Mouse (Mus musculus) CH12.LX (cell line): ENCODE measurements at regions not wholly inside any gene's neighbourhood (a gene's known extent, or its start where the extent isn't known, plus 50 kb on each side); places are given as distances from the start of the nearest gene placed in this dataset.

Source experiments
- DNase-seq: peaks from one replicate; pipeline ENCODE4 v3.0.0-alpha.2; 2013; ENCODE audit errors: extremely low read depth
- H3K27ac ChIP-seq: 2 replicates; pipeline ENCODE4 v1.5.1; 2012; ENCODE audit warnings: low read depth, mild to moderate bottlenecking, control low read depth, moderate library complexity; ENCODE audit not compliant: insufficient read depth
- H3K27me3 ChIP-seq: replicated peaks from 2 replicates; pipeline ENCODE3; 2012; ENCODE audit warnings: inconsistent platforms
- H3K36me3 ChIP-seq, 2 experiments: replicated peaks in 1 of 2; 2 replicates each; pipeline versions ENCODE3 to v1.6.1; 2012; ENCODE audit warnings: inconsistent platforms in 1 of 2, low read length in 1 of 2, mild to moderate bottlenecking in 1 of 2, mixed read lengths in 1 of 2, moderate library complexity in 1 of 2; ENCODE audit not compliant: control insufficient read depth in 1 of 2, insufficient read depth in 1 of 2
- H3K4me1 ChIP-seq, 2 experiments: 2 replicates each; pipeline ENCODE4 v1.6.1; 2012; ENCODE audit warnings: inconsistent platforms in 1 of 2, moderate library complexity in 1 of 2; ENCODE audit not compliant: insufficient read depth in 2 of 2, control insufficient read depth in 1 of 2
- H3K4me2 ChIP-seq: 2 replicates; pipeline ENCODE4 v1.6.1; 2012; ENCODE audit warnings: low read depth, mild to moderate bottlenecking, control low read depth; ENCODE audit not compliant: poor library complexity, insufficient read depth, severe bottlenecking
- H3K4me3 ChIP-seq, 3 experiments: fragments of 150-350 bp in 1 of 3; sonication (generic) in 1 of 3; replicated peaks in 1 of 3; 2 replicates each; pipeline versions ENCODE3 to v1.5.1; 2011 to 2012; ENCODE audit warnings: low read depth in 2 of 3, low read length in 2 of 3, mild to moderate bottlenecking in 2 of 3, moderate library complexity in 2 of 3, control low read depth in 1 of 3, improper control_type of control experiment in 1 of 3, inconsistent platforms in 1 of 3, mixed read lengths in 1 of 3; ENCODE audit not compliant: poor library complexity in 1 of 3
- H3K79me2 ChIP-seq: replicated peaks from 2 replicates; pipeline ENCODE4 v1.6.1; 2012; ENCODE audit warnings: mild to moderate bottlenecking, moderate library complexity; ENCODE audit not compliant: control insufficient read depth, poor library complexity, insufficient read depth, severe bottlenecking; ENCODE audit errors: extremely low read depth
- H3K9ac ChIP-seq: 2 replicates; pipeline ENCODE4 v1.6.1; 2012; ENCODE audit warnings: low read depth, mild to moderate bottlenecking, control low read depth, moderate library complexity; ENCODE audit not compliant: insufficient read depth
- H3K9me3 ChIP-seq: replicated peaks from 2 replicates; pipeline ENCODE3; 2012; ENCODE audit warnings: low read length, inconsistent platforms, mixed read lengths
- BHLHE40 ChIP-seq: IDR thresholded peaks from 2 replicates; pipeline ENCODE4 v1.6.1; 2011; ENCODE audit warnings: mild to moderate bottlenecking, low read depth, low read length, improper control_type of control experiment
- CHD1 ChIP-seq: IDR thresholded peaks from 2 replicates; pipeline ENCODE4 v1.6.1; 2012; ENCODE audit warnings: low read depth, low read length, improper control_type of control experiment, inconsistent platforms
- CTCF ChIP-seq, 2 experiments: IDR thresholded peaks in 1 of 2; conservative IDR thresholded peaks in 1 of 2; 2 replicates each; pipeline ENCODE4 v1.5.1; 2011 to 2012; ENCODE audit warnings: low read depth in 2 of 2, low read length in 2 of 2, improper control_type of control experiment in 1 of 2, inconsistent platforms in 1 of 2, mild to moderate bottlenecking in 1 of 2, moderate library complexity in 1 of 2
- EP300 ChIP-seq: IDR thresholded peaks from 2 replicates; pipeline ENCODE4 v1.6.1; 2011; ENCODE audit warnings: low read length, improper control_type of control experiment
- ETS1 ChIP-seq: conservative IDR thresholded peaks from 2 replicates; pipeline ENCODE4 v1.6.1; 2012; ENCODE audit warnings: low read depth, mild to moderate bottlenecking, inconsistent platforms, low read length, improper control_type of control experiment, moderate library complexity
- GABPA ChIP-seq: IDR thresholded peaks from 2 replicates; pipeline ENCODE4 v1.6.1; 2012; ENCODE audit warnings: low read depth, low read length, improper control_type of control experiment, inconsistent platforms; ENCODE audit not compliant: insufficient replicate concordance
- IRF4 ChIP-seq: IDR thresholded peaks from 2 replicates; pipeline ENCODE4 v1.6.1; 2014; ENCODE audit warnings: low read depth, mild to moderate bottlenecking, inconsistent platforms, low read length, improper control_type of control experiment
- JUND ChIP-seq: conservative IDR thresholded peaks from 2 replicates; pipeline ENCODE4 v1.6.1; 2011; ENCODE audit warnings: low read depth, low read length, improper control_type of control experiment
- KAT2A ChIP-seq: IDR thresholded peaks from 2 replicates; pipeline ENCODE4 v1.6.1; 2012; ENCODE audit warnings: low read length, improper control_type of control experiment, inconsistent platforms; ENCODE audit not compliant: insufficient replicate concordance
- MAFK ChIP-seq: IDR thresholded peaks from 2 replicates; pipeline ENCODE4 v1.6.1; 2011; ENCODE audit warnings: low read length, improper control_type of control experiment; ENCODE audit not compliant: insufficient replicate concordance
- MAX ChIP-seq: IDR thresholded peaks from 2 replicates; pipeline ENCODE4 v1.6.1; 2011; ENCODE audit warnings: low read length, improper control_type of control experiment
- MAZ ChIP-seq: IDR thresholded peaks from 2 replicates; pipeline ENCODE4 v1.6.1; 2012; ENCODE audit warnings: low read depth, mild to moderate bottlenecking, inconsistent platforms, low read length, improper control_type of control experiment, moderate library complexity
- MXI1 ChIP-seq: IDR thresholded peaks from 2 replicates; pipeline ENCODE4 v1.6.1; 2011; ENCODE audit warnings: mild to moderate bottlenecking, low read depth, low read length, improper control_type of control experiment
- MYC ChIP-seq: IDR thresholded peaks from 2 replicates; pipeline ENCODE4 v1.6.1; 2011; ENCODE audit warnings: low read depth, mild to moderate bottlenecking, improper control_type of control experiment, low read length
- NELFE ChIP-seq: IDR thresholded peaks from 2 replicates; pipeline ENCODE4 v1.6.1; 2011; ENCODE audit warnings: low read depth, low read length, improper control_type of control experiment
- PAX5 ChIP-seq: IDR thresholded peaks from 2 replicates; pipeline ENCODE4 v1.6.1; 2012; ENCODE audit warnings: low read length, inconsistent platforms, mixed read lengths
- RCOR1 ChIP-seq: conservative IDR thresholded peaks from 2 replicates; pipeline ENCODE4 v1.6.1; 2012; ENCODE audit warnings: low read depth, mild to moderate bottlenecking, inconsistent platforms, low read length, improper control_type of control experiment
- SIN3A ChIP-seq: IDR thresholded peaks from 2 replicates; pipeline ENCODE4 v1.6.1; 2012; ENCODE audit warnings: low read length, improper control_type of control experiment, inconsistent platforms
- TBP ChIP-seq: conservative IDR thresholded peaks from 2 replicates; pipeline ENCODE4 v1.6.1; 2011; ENCODE audit warnings: low read depth, low read length, improper control_type of control experiment
- TCF12 ChIP-seq: IDR thresholded peaks from 2 replicates; pipeline ENCODE4 v1.6.1; 2014; ENCODE audit warnings: low read depth, mild to moderate bottlenecking, inconsistent platforms, low read length, improper control_type of control experiment
- UBTF ChIP-seq: IDR thresholded peaks from 2 replicates; pipeline ENCODE4 v1.6.1; 2012; ENCODE audit warnings: low read depth, mild to moderate bottlenecking, inconsistent platforms, low read length, improper control_type of control experiment, moderate library complexity
- USF2 ChIP-seq: conservative IDR thresholded peaks from 2 replicates; pipeline ENCODE4 v1.6.1; 2011; ENCODE audit warnings: low read depth, low read length, improper control_type of control experiment
- ZKSCAN1 ChIP-seq: IDR thresholded peaks from 2 replicates; pipeline ENCODE4 v1.6.1; 2012; ENCODE audit warnings: low read depth, inconsistent platforms, low read length, improper control_type of control experiment, borderline replicate concordance
- ZMIZ1 ChIP-seq: IDR thresholded peaks from 2 replicates; pipeline ENCODE4 v1.6.1; 2012; ENCODE audit warnings: low read depth, mild to moderate bottlenecking, inconsistent platforms, low read length, improper control_type of control experiment
- ZNF384 ChIP-seq: IDR thresholded peaks from 2 replicates; pipeline ENCODE4 v1.6.1; 2012; ENCODE audit warnings: low read depth, low read length, improper control_type of control experiment, inconsistent platforms
- dilution Hi-C: fragments of 300-500 bp; cut with MboI; formaldehyde crosslinking; loops from 2 replicates; pipeline ENCODE4 v1.14.3; 2020; ENCODE audit warnings: low sequenced_read_pairs; ENCODE audit not compliant: extremely low pct_unique_long_range_greater_than_20kb, extremely low pct_ligation_motif_present
- in situ Hi-C: fragments of 300-500 bp; cut with MboI; formaldehyde crosslinking; loops from 3 replicates; pipeline ENCODE4 v1.14.3; 2019; ENCODE audit warnings: low sequenced_read_pairs, low pct_ligation_motif_present, low pct_unique_long_range_greater_than_20kb, mixed read lengths

- no peak for DNase-seq
- Histone ChIP-seq H3K79me2 (no peaks in the 10 kb centered on the region), H3K4me1 (no peaks in the 10 kb centered on the region), H3K9ac (no peak overlapping the region), H3K27ac (no peak overlapping the region), H3K27me3 (no peaks in the 10 kb centered on the region), H3K4me2 (no peak overlapping the region), H3K4me3 (no peak overlapping the region), H3K9me3 (peaks cover 72% of the 10 kb centered on the region), H3K36me3 (no peaks in the 10 kb centered on the region)
- in situ Hi-C loops, result no loop called here
- dilution Hi-C loops, result no loop called here
- no peak for TF ChIP-seq TBP
- TF ChIP-seq ZKSCAN1, result no peak
- no peak for TF ChIP-seq CHD1
- TF ChIP-seq TCF12, result no peak
- no peak for TF ChIP-seq JUND
- no peak for TF ChIP-seq USF2
- TF ChIP-seq EP300, result no peak
- no peak for TF ChIP-seq BHLHE40
- TF ChIP-seq PAX5, result no peak
- no peak for TF ChIP-seq MAX
- TF ChIP-seq MXI1, result no peak
- no peak for TF ChIP-seq UBTF
- no peak for TF ChIP-seq KAT2A
- no peak for TF ChIP-seq MYC
- no peak for TF ChIP-seq CTCF (conservative IDR thresholded peaks at IDR 0.05 in 1 of 2, IDR thresholded peaks at IDR 0.05 in 1 of 2; ENCODE audit: low read depth in 2 of 2, low read length in 2 of 2)
- no peak for TF ChIP-seq IRF4
- no peak for TF ChIP-seq MAFK
- TF ChIP-seq ETS1, result no peak
Observed at GRCm38 (mm10) chr13:59314419-59314818, 270.6 kb downstream of the Agtpbp1 start.

DNA sequence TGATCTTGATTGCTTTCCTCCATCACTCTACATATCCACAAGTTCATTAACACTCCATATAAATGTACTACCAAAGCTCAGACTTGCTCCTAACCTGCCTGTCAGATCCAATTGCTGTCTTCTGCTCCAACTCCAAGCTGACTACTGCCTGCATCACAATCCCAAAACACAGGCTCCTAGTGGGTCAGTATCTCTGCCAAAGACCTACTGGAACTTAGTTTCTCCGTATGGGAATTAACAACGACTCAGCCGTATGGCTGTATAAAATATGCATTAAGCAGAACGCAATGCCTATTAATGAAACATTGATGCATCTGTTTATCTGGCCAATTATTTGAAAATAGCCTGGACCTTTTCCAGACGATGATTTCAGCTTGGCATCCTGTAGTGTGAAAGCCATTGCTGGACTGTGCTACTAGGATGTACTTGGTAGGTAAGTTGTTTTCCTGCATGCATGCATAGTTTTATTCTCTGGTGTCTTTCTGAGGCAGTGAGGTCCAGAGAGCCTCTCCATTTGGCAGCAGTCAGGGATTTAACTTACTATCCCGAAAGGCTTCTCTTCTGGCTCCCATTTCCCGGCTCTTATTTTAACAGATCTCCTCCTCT, 271.2 kb downstream of the Agtpbp1 start:
- no peaks in the 10 kb centered on the region for H3K27me3 ChIP-seq
- H3K4me1 ChIP-seq, result no peaks in the 10 kb centered on the region
- H3K36me3 ChIP-seq, result no peaks in the 10 kb centered on the region
- no peak overlapping the region for H3K4me3 ChIP-seq
- no peak overlapping the region for H3K9ac ChIP-seq
- in situ Hi-C loops, result no loop called here
- dilution Hi-C loops, result no loop called here
- H3K9me3 ChIP-seq, result peaks cover 70% of the 10 kb centered on the region
- no peaks in the 10 kb centered on the region for H3K79me2 ChIP-seq
- TF ChIP-seq ZKSCAN1, result no peak
- no peak for TF ChIP-seq GABPA
- no peak for TF ChIP-seq MAZ
- TF ChIP-seq USF2, result no peak
- no peak for TF ChIP-seq NELFE
- no peak for TF ChIP-seq TBP
- TF ChIP-seq MYC, result no peak
- no peak for TF ChIP-seq ZMIZ1
- no peak for TF ChIP-seq SIN3A
- no peak for TF ChIP-seq RCOR1
- TF ChIP-seq ZNF384, result no peak
- H3K4me2 ChIP-seq, result no peak overlapping the region
- H3K27ac ChIP-seq, result no peak overlapping the region
- DNase-seq, result no peak
